In the genomic region with DNA sequence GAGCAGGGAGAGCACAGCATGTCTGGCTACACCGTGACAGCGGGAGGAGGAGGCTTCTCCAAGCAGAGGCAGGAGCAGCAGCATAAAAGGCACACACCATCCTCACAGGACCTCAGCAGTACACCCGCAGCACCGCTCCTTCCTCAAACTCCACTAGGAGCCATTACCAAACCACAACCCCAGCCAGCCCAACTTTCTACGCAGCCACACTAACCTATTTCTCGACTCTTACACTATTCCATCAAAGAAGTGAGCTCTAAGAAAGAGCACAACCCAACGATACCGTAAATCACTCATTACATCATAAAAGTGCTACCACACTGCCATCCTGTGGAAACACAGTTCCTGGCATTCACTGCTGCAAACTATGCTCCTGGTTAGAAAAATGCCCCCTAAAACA, we compare ENCODE assay signal across 8 mouse cellular contexts. TPM values are rescaled to one million over a fixed set of nuclear protein-coding genes. Genes with fewer than 3 reads are reported as not detected.
DNase-seq lines count a peak whose midpoint lies in the region; ATAC-seq and TF ChIP-seq lines count a peak whose summit lies in the region.

No protein-coding gene starts in this region.

- TF ChIP-seq CTCF in forebrain, postnatal 0 days (IDR thresholded peaks at IDR 0.05; ENCODE audit: low read depth): peak; percentile 82
- peak; percentile 40 for TF ChIP-seq CTCF in lung, embryonic 14.5 days (IDR thresholded peaks at IDR 0.05; ENCODE audit: low read depth)

- H3K27me3 ChIP-seq in forebrain, postnatal 0 days (ENCODE audit: insufficient read depth, low read length): no peaks in the 10 kb centered on the region
- no peaks in the 10 kb centered on the region for H3K27me3 ChIP-seq in forebrain, embryonic 10.5 days (ENCODE audit: poor library complexity, severe bottlenecking)
- no peaks in the 10 kb centered on the region for H3K27me3 ChIP-seq in lung, embryonic 14.5 days (ENCODE audit: insufficient read depth, low read length)
- no peaks in the 10 kb centered on the region for H3K27me3 ChIP-seq in midbrain, embryonic 11.5 days (ENCODE audit: control insufficient read depth, insufficient read depth, low read length)

- no peak overlapping the region for H3K27ac ChIP-seq in forebrain, postnatal 0 days (ENCODE audit: low read depth, low read length)
- H3K27ac ChIP-seq in forebrain, embryonic 10.5 days: no peak overlapping the region
- no peak overlapping the region for H3K27ac ChIP-seq in lung, embryonic 14.5 days (ENCODE audit: low read depth)
- no peak overlapping the region for H3K27ac ChIP-seq in midbrain, embryonic 11.5 days (ENCODE audit: low read depth, low read length)

- 73% methylated on average over 8 of the region's 8 CpGs for WGBS in forebrain, postnatal 0 days
- WGBS in forebrain, embryonic 10.5 days: 91% methylated on average over 8 of the region's 8 CpGs
- WGBS in lung, embryonic 14.5 days: 70% methylated on average over 8 of the region's 8 CpGs
- 88% methylated on average over 8 of the region's 8 CpGs for WGBS in midbrain, embryonic 11.5 days

- peak; percentile 65 for DNase-seq in forebrain, postnatal 0 days
- no peak for DNase-seq in forebrain, embryonic 10.5 days (ENCODE audit: extremely low spot score, low spot score)
- peak; percentile 54 for DNase-seq in lung, embryonic 14.5 days
- no peak for DNase-seq in lung, postnatal 25 days (ENCODE audit: low spot score)
- peak; percentile 22 for DNase-seq in embryo, embryonic 11 days
- no peak for DNase-seq in urinary bladder, adult 18-20 months (ENCODE audit: low spot score in 2 of 2)
- no peak for DNase-seq in midbrain, embryonic 11.5 days (ENCODE audit: low spot score, missing footprints)

- H3K9me3 ChIP-seq in forebrain, postnatal 0 days (ENCODE audit: low read length): no peaks in the 10 kb centered on the region
- H3K9me3 ChIP-seq in forebrain, embryonic 10.5 days: no peaks in the 10 kb centered on the region
- H3K9me3 ChIP-seq in lung, embryonic 14.5 days (ENCODE audit: low read depth, low read length): no peaks in the 10 kb centered on the region
- H3K9me3 ChIP-seq in midbrain, embryonic 11.5 days (ENCODE audit: control insufficient read depth, low read length): no peaks in the 10 kb centered on the region

- H3K36me3 ChIP-seq in forebrain, postnatal 0 days (ENCODE audit: insufficient read depth): peaks cover 8% of the 10 kb centered on the region
- H3K36me3 ChIP-seq in forebrain, embryonic 10.5 days (replicated peaks): peaks cover 85% of the 10 kb centered on the region
- H3K36me3 ChIP-seq in lung, embryonic 14.5 days (ENCODE audit: insufficient read depth): peaks cover 56% of the 10 kb centered on the region
- H3K36me3 ChIP-seq in midbrain, embryonic 11.5 days (ENCODE audit: control insufficient read depth, insufficient read depth, low read length): 0 out of 2 replicates have a peak, but pooled peaks cover 5% of the 10 kb centered on the region

- H3K4me1 ChIP-seq in forebrain, postnatal 0 days (ENCODE audit: insufficient read depth): no peaks in the 10 kb centered on the region
- H3K4me1 ChIP-seq in forebrain, embryonic 10.5 days: no peaks in the 10 kb centered on the region
- H3K4me1 ChIP-seq in lung, embryonic 14.5 days (ENCODE audit: insufficient read depth): no peaks in the 10 kb centered on the region
- no peaks in the 10 kb centered on the region for H3K4me1 ChIP-seq in midbrain, embryonic 11.5 days (ENCODE audit: control insufficient read depth, insufficient read depth, low read length)

- H3K9ac ChIP-seq in forebrain, postnatal 0 days: no peak overlapping the region
- H3K9ac ChIP-seq in lung, embryonic 14.5 days: no peak overlapping the region
- H3K9ac ChIP-seq in midbrain, embryonic 11.5 days (ENCODE audit: low read length): no peak overlapping the region

- H3K4me3 ChIP-seq in forebrain, postnatal 0 days (ENCODE audit: low read depth, low read length): no peak overlapping the region
- H3K4me3 ChIP-seq in forebrain, embryonic 10.5 days: no peak overlapping the region
- H3K4me3 ChIP-seq in lung, embryonic 14.5 days (ENCODE audit: low read depth, low read length): no peak overlapping the region
- no peak overlapping the region for H3K4me3 ChIP-seq in midbrain, embryonic 11.5 days (ENCODE audit: low read depth, low read length)

- ATAC-seq in forebrain, postnatal 0 days: peak; percentile 58; the same call in 1 of the 2 replicates
- ATAC-seq in lung, embryonic 14.5 days (ENCODE audit: insufficient read depth): no peak
- peak; percentile 72 for ATAC-seq in megakaryocyte progenitor cell, adult 5-6 weeks (replicated peaks; ENCODE audit: poor library complexity)
- no peak for ATAC-seq in midbrain, embryonic 11.5 days (ENCODE audit: low FRiP score)

- H3K4me2 ChIP-seq in forebrain, postnatal 0 days (ENCODE audit: low read depth): no peak overlapping the region
- H3K4me2 ChIP-seq in lung, embryonic 14.5 days: no peak overlapping the region
- H3K4me2 ChIP-seq in midbrain, embryonic 11.5 days: no peak overlapping the region

RNA-seq across cellular contexts. Expression of a gene that starts 48.8 kb away (rescaled TPM):
- total RNA-seq in forebrain, postnatal 0 days (2014; rRNA removed): 73.3 and 80.8 TPM in 2 replicates
- 44.6 and 53.5 TPM in 2 replicates for polyA plus RNA-seq in forebrain, postnatal 0 days (2015; fragmentation: Nextera tagmentation; extraction: Ambion mirVana)
- 85.5 and 86.8 TPM in 2 replicates for polyA plus RNA-seq in forebrain, embryonic 10.5 days (2016; fragmentation: Nextera tagmentation; extraction: Ambion mirVana)
- polyA plus RNA-seq in lung, embryonic 14.5 days (2014; fragmentation: Nextera tagmentation; extraction: Ambion mirVana): 126 and 128 TPM in 2 replicates
- total RNA-seq in megakaryocyte progenitor cell, adult 5-6 weeks (2015): 154 and 159 TPM in 2 replicates
- total RNA-seq in megakaryocyte progenitor cell, adult 5-6 weeks (2017): 111 and 123 TPM in 2 replicates
- 107 and 112 TPM in 2 replicates for polyA plus RNA-seq in midbrain, embryonic 11.5 days (2014; fragmentation: Nextera tagmentation; extraction: Ambion mirVana)

Comparison
In these comparisons a context has a peak if more than half of its experiments do, and no peak if none do; other contexts are left out.
1. DNase-seq: peak in forebrain, postnatal 0 days (single experiment), lung, embryonic 14.5 days (single experiment) and embryo, embryonic 11 days (single experiment); none in forebrain, embryonic 10.5 days (single experiment), lung, postnatal 25 days (single experiment), urinary bladder, adult 18-20 months (0 of 2) and midbrain, embryonic 11.5 days (single experiment).
2. ATAC-seq: peak in forebrain, postnatal 0 days (single experiment) and megakaryocyte progenitor cell, adult 5-6 weeks (single experiment); none in lung, embryonic 14.5 days (single experiment) and midbrain, embryonic 11.5 days (single experiment).